Mouse (Mus musculus): ENCODE results near the gene Osbpl10. TPM values are rescaled to one million over a fixed set of nuclear protein-coding genes. Genes with fewer than 3 reads are reported as not detected.

Osbpl10 gene
- total RNA-seq, 2 experiments from 2014 or later: not detected

- ATAC-seq (replicated peaks; ENCODE audit: poor library complexity): no peak
Observed at GRCm38 (mm10) chr9:114982689-114983360, 4.5 kb downstream of the Osbpl10 start, which contains the start of gene Rps27rt. Gene Rps27rt (minus strand): TSS chr9:114982739.

- no peak for ATAC-seq (replicated peaks; ENCODE audit: poor library complexity)
Observed at GRCm38 (mm10) chr9:114985741-114986140, 7.4 kb downstream of the Osbpl10 start.

- ATAC-seq (replicated peaks; ENCODE audit: poor library complexity): no peak
Observed at GRCm38 (mm10) chr9:114986361-114986760, 8.0 kb downstream of the Osbpl10 start.

GRCm38 (mm10) chr9:114988029-114988428, 9.7 kb downstream of the Osbpl10 start:
- ATAC-seq (replicated peaks; ENCODE audit: poor library complexity): no peak

GRCm38 (mm10) chr9:114988610-114989327, 10.4 kb downstream of the Osbpl10 start:
- ATAC-seq (replicated peaks; ENCODE audit: poor library complexity): no peak

- no peak for ATAC-seq (replicated peaks; ENCODE audit: poor library complexity)
Observed at GRCm38 (mm10) chr9:114990421-114990820, 12.1 kb downstream of the Osbpl10 start.

GRCm38 (mm10) chr9:114992528-114992927, 14.2 kb downstream of the Osbpl10 start:
- no peak for ATAC-seq (replicated peaks; ENCODE audit: poor library complexity)

GRCm38 (mm10) chr9:114995250-114995649, 16.9 kb downstream of the Osbpl10 start:
- ATAC-seq (replicated peaks; ENCODE audit: poor library complexity): no peak

GRCm38 (mm10) chr9:114995716-114996115, 17.3 kb downstream of the Osbpl10 start:
- ATAC-seq (replicated peaks; ENCODE audit: poor library complexity): no peak

GRCm38 (mm10) chr9:114996489-114996888, 18.1 kb downstream of the Osbpl10 start:
- no peak for ATAC-seq (replicated peaks; ENCODE audit: poor library complexity)

GRCm38 (mm10) chr9:114999010-114999770, 20.8 kb downstream of the Osbpl10 start:
- ATAC-seq (replicated peaks; ENCODE audit: poor library complexity): no peak

- no peak for ATAC-seq (replicated peaks; ENCODE audit: poor library complexity)
Observed at GRCm38 (mm10) chr9:114999771-115000146, 21.4 kb downstream of the Osbpl10 start.

- no peak for ATAC-seq (replicated peaks; ENCODE audit: poor library complexity)
Observed at GRCm38 (mm10) chr9:115005446-115005845, 27.1 kb downstream of the Osbpl10 start.

- ATAC-seq (replicated peaks; ENCODE audit: poor library complexity): no peak
Observed at GRCm38 (mm10) chr9:115007776-115008175, 29.4 kb downstream of the Osbpl10 start.

- ATAC-seq (replicated peaks; ENCODE audit: poor library complexity): no peak
Observed at GRCm38 (mm10) chr9:115008194-115008593, 29.8 kb downstream of the Osbpl10 start.

- ATAC-seq (replicated peaks; ENCODE audit: poor library complexity): peak; percentile 84
Observed at GRCm38 (mm10) chr9:115012367-115012766, 34.0 kb downstream of the Osbpl10 start.

GRCm38 (mm10) chr9:115020141-115020540, 41.8 kb downstream of the Osbpl10 start:
- ATAC-seq (replicated peaks; ENCODE audit: poor library complexity): no peak

- no peak for ATAC-seq (replicated peaks; ENCODE audit: poor library complexity)
Observed at GRCm38 (mm10) chr9:115021419-115021818, 43.0 kb downstream of the Osbpl10 start.

GRCm38 (mm10) chr9:115023137-115023536, 44.8 kb downstream of the Osbpl10 start:
- ATAC-seq (replicated peaks; ENCODE audit: poor library complexity): no peak

- no peak for ATAC-seq (replicated peaks; ENCODE audit: poor library complexity)
Observed at GRCm38 (mm10) chr9:115023708-115024383, 45.5 kb downstream of the Osbpl10 start.

- no peak for ATAC-seq (replicated peaks; ENCODE audit: poor library complexity)
Observed at GRCm38 (mm10) chr9:115029307-115029706, 50.9 kb downstream of the Osbpl10 start.

Measured in megakaryocyte progenitor cell, adult 5-6 weeks (primary cell).